In the genomic region with DNA sequence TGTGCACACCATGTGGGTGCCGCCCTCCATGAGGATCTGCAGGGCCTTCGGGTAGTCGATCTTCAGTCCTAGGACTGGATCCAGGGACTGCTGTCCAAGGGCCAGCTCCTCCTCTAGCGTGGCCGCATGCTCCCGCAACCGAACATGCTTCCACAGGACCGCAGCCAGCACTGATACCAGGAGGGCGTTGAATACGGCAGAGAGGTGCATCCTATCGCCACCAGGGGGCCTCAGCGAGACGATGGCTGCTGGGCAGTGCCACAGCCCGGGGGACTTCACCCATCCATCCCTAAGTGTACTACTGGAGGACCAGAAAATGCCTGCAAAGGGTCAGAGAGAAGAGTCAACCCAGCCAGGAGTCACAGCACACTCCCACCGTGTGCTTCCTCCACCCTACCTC, we compare ENCODE assay signal across 9 mouse cellular contexts. TPM values are rescaled to one million over a fixed set of nuclear protein-coding genes. Genes with fewer than 3 reads are reported as not detected.
A peak's percentile ranks its signal among the peaks of the same experiment; 100 is the strongest.
DNase-seq lines count a peak whose midpoint lies in the region; ATAC-seq lines count a peak whose summit lies in the region.
"Had no signal": no experiment of that assay in that cellular context is flagged by ENCODE, and none has a peak within 500 bp of the region (broad histone marks: within the 10 kb centered on the region; RNA-seq: fewer than 3 reads in every experiment).

No protein-coding gene starts in this region.

- no peak overlapping the region for H3K4me3 ChIP-seq in heart, embryonic 12.5 days
- no peak overlapping the region for H3K4me3 ChIP-seq in midbrain, embryonic 13.5 days (replicated peaks)

- H3K4me2 ChIP-seq in heart, embryonic 12.5 days, result no peak overlapping the region
- no peak overlapping the region for H3K4me2 ChIP-seq in midbrain, embryonic 13.5 days (replicated peaks)

- DNase-seq in heart, adult 18-20 months, result peak; percentile 69 to 85
- DNase-seq in cerebellum, adult 9-10 months, result peak; percentile 90
- peak; percentile 62 for DNase-seq in induced T-regulatory cell, adult 2 months (ENCODE audit: low read depth)
- DNase-seq in left cerebral cortex, postnatal 10 days (ENCODE audit: extremely low spot score in 1 of 2, low spot score in 2 of 2), result peak; percentile 47 to 86
- DNase-seq in splenic B cell, adult 2 months (ENCODE audit: low read depth, low spot score), result peak; percentile 65

- H3K36me3 ChIP-seq in heart, embryonic 12.5 days, result peaks cover 7% of the 10 kb centered on the region; the same call in 1 of the 2 replicates
- peaks cover 17% of the 10 kb centered on the region for H3K36me3 ChIP-seq in midbrain, embryonic 13.5 days
- no peaks in the 10 kb centered on the region for H3K36me3 ChIP-seq in splenic B cell, adult 2 months (ENCODE audit: control insufficient read depth, insufficient read depth, low read length, poor library complexity, severe bottlenecking)

- no peaks in the 10 kb centered on the region for H3K27me3 ChIP-seq in heart, embryonic 12.5 days (replicated peaks)
- H3K27me3 ChIP-seq in midbrain, embryonic 13.5 days, result no peaks in the 10 kb centered on the region
- no peaks in the 10 kb centered on the region for H3K27me3 ChIP-seq in splenic B cell, adult 2 months (ENCODE audit: control insufficient read depth, insufficient read depth, low read length, poor library complexity, severe bottlenecking)
- H3K27me3 ChIP-seq: Patski had no signal

- no peak overlapping the region for H3K9ac ChIP-seq in heart, embryonic 12.5 days
- H3K9ac ChIP-seq in midbrain, embryonic 13.5 days (replicated peaks), result no peak overlapping the region

- ATAC-seq in heart, embryonic 12.5 days (ENCODE audit: insufficient number of reproducible peaks, low FRiP score), result no peak
- peak; percentile 69 for ATAC-seq in frontal cortex, adult (ENCODE audit: low TSS enrichment)
- peak; percentile 57; the same call in 1 of the 2 replicates for ATAC-seq in midbrain, embryonic 13.5 days
- ATAC-seq: Patski had no signal

- intact Hi-C loops in left cerebral cortex, postnatal 10 days (cut with DNase I), result loop anchor here (2.0 to 5.0 kb wide), 2 partner anchors 35 to 126 kb away; a partner anchor contains a TSS

- H3K4me1 ChIP-seq in heart, embryonic 12.5 days (replicated peaks), result no peaks in the 10 kb centered on the region
- H3K4me1 ChIP-seq in midbrain, embryonic 13.5 days (replicated peaks), result peaks cover 5% of the 10 kb centered on the region; the same call in 1 of the 2 replicates

- WGBS in heart, embryonic 12.5 days, result 42% methylated on average over 15 of the region's 15 CpGs
- WGBS in midbrain, embryonic 13.5 days, result 63% methylated on average over 15 of the region's 15 CpGs

- H3K9me3 ChIP-seq in heart, embryonic 12.5 days (replicated peaks), result no peaks in the 10 kb centered on the region
- H3K9me3 ChIP-seq in midbrain, embryonic 13.5 days, result no peaks in the 10 kb centered on the region

- no peak overlapping the region for H3K27ac ChIP-seq in heart, embryonic 12.5 days (ENCODE audit: poor library complexity, severe bottlenecking)
- no peak overlapping the region for H3K27ac ChIP-seq in midbrain, embryonic 13.5 days

RNA-seq across cellular contexts. Expression of a gene that starts 13.4 kb away (rescaled TPM):
- total RNA-seq in heart, adult 18-20 months (2021), result 10 to 100 TPM; 14.7 to 16.6 TPM
- polyA plus RNA-seq in heart, embryonic 12.5 days (2016; fragmentation: Nextera tagmentation; extraction: Ambion mirVana), result 14.3 and 14.7 TPM in 2 replicates
- 10 to 100 TPM; 38.1 to 40.0 TPM for total RNA-seq in left cerebral cortex, postnatal 10 days (2021)
- 20.8 and 23.2 TPM in 2 replicates for polyA plus RNA-seq in midbrain, embryonic 13.5 days (2015; fragmentation: Nextera tagmentation; extraction: Ambion mirVana)

RNA-seq across cellular contexts. Expression of a gene that starts 32.7 kb away (rescaled TPM):
- under 1 TPM; 0.26 to 0.47 TPM for total RNA-seq in heart, adult 18-20 months (2021)
- 0.68 and 1.00 TPM in 2 replicates for polyA plus RNA-seq in heart, embryonic 12.5 days (2016; fragmentation: Nextera tagmentation; extraction: Ambion mirVana)
- total RNA-seq in left cerebral cortex, postnatal 10 days (2021), result 1 to 10 TPM; 3.2 to 4.4 TPM
- polyA plus RNA-seq in midbrain, embryonic 13.5 days (2015; fragmentation: Nextera tagmentation; extraction: Ambion mirVana), result 0.89 and 0.96 TPM in 2 replicates
